Mouse (Mus musculus) bone marrow macrophage, adult 2 months (primary cell): ENCODE results near the gene Aldh16a1. TPM values are rescaled to one million over a fixed set of nuclear protein-coding genes. Genes with fewer than 3 reads are reported as not detected.
"Not testable (repeated sequence)": the region's sequence is repeated elsewhere in the genome, so short reads cannot be mapped to it uniquely, and the experiment has no call there.

Experiments used
- H3K27ac ChIP-seq: 2 replicates; pipeline ENCODE4 v1.5.1; 2012; ENCODE audit warnings: low read depth, low read length; ENCODE audit not compliant: insufficient read depth
- H3K4me1 ChIP-seq: 2 replicates; pipeline ENCODE4 v1.6.1; 2012; ENCODE audit warnings: low read length; ENCODE audit not compliant: control insufficient read depth, insufficient read depth
- H3K4me3 ChIP-seq: 2 replicates; pipeline ENCODE4 v1.5.1; 2012; ENCODE audit warnings: mild to moderate bottlenecking, low read length, moderate library complexity; ENCODE audit not compliant: insufficient read depth
- CTCF ChIP-seq: IDR thresholded peaks from 2 replicates; pipeline ENCODE4 v1.5.1; 2012; ENCODE audit warnings: low read depth, mild to moderate bottlenecking, low read length, moderate library complexity
- POLR2A ChIP-seq: IDR thresholded peaks from 2 replicates; pipeline ENCODE4 v1.6.1; 2012; ENCODE audit warnings: mild to moderate bottlenecking, low read depth, low read length, borderline replicate concordance
- polyA plus RNA-seq: library from polyadenylated mRNA; stranded (reverse); fragments of >200 nt; gene quantifications from 2 replicates; pipeline ENCODE4 v1.2.4, GENCODE M21; 2012; ENCODE audit not compliant: missing spikeins, insufficient read depth, insufficient read length

Aldh16a1 gene
- polyA plus RNA-seq, 1 experiment, result 89.0 TPM

DNA sequence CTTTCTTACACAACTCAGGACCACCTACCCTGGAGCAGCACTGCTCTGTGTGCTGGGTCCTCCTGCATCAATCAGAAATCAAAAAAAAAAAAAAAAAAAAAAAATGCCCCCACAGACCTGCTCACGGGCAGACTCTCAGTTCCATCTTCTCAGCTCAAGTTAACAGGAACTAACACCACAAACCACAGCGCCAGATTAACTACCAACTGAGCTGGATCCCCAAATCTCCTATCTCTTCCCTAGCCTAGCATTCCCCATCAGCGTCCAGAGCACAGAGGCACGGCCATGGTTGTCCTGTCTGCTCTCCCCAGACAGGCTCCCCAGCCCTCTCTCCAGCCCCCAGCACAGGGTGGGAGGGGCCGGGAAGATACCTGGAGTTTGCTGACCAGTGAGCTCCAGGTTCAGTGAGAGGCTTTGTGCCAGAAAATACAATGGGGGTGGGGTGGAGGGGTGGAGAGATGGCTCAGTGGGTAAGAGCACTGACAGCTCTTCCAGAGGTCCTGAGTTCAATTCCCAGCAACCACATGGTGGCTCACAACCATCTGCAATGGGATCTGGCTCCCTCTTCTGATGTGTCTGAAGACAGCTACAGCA is 47.2 kb downstream of the Aldh16a1 start:
- H3K4me1 ChIP-seq, result peaks cover 12% of the 10 kb centered on the region
- no peak overlapping the region for H3K4me3 ChIP-seq
- no peak for TF ChIP-seq CTCF
- TF ChIP-seq POLR2A, result no peak
- no peak overlapping the region for H3K27ac ChIP-seq

DNA sequence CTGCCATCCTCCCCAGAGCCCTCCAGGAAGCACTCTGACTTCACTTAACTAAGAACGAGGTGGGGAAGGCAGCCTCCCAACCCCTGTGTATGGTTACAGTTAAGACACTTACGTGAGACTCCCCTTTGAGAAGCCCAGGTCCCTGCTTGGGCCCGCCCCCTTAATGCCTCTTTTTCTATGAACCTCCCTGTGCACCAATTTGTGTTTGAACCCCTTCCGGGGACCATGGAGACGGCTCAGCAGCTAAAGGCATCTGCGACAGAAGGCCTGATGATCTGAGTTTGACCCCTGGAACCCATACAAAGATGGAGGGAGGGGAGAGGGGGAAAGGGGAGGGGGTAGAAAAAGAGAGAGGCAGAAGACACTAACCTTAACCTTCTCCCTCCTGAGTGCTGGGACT is 47.9 kb downstream of the Aldh16a1 start:
- no peak overlapping the region for H3K4me3 ChIP-seq
- TF ChIP-seq CTCF (no peak), POLR2A (no peak)
- H3K4me1 ChIP-seq, result peaks cover 12% of the 10 kb centered on the region
- no peak overlapping the region for H3K27ac ChIP-seq

DNA sequence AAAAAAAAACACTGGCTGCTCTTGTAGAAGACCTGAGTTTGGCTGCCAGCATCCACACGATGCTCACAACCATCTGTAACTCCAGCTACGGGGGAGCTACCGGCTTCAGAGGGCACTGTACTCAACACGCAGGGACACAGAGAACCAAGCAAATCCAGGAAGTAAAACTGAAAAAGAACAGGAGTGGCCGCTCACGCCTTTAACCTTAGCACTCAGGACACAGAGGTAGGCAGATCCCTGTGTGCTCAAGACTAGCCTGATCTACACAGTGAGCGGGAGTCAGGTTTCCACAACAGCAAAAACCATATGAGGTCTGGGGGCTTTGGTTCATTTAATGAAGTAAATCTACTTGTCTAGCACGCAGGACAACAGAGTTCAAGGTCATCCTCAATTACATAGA is 48.9 kb downstream of the Aldh16a1 start:
- TF ChIP-seq CTCF, result no peak
- no peak for TF ChIP-seq POLR2A
- peaks cover 12% of the 10 kb centered on the region for H3K4me1 ChIP-seq
- no peak overlapping the region for H3K27ac ChIP-seq
- H3K4me3 ChIP-seq, result no peak overlapping the region

DNA sequence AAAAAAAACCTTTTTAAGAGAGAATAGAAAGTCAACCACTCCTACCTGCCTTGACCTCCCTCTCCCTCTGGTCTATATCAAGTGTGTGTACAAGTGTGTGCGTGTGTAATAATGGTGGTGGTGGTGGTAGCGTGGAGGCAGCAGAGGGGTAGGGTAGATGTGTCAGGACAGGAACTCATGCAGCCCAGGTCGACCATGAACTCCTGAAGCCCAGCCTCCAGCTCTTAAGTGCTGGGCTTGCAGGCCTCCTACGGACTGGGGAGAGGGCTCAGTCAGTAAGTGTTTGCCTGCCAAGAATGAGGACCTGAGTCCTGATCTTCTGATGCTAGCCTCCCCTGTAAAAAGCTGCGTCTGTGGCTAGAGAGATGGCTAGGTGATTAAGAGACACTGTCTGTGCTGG is 49.4 kb downstream of the Aldh16a1 start:
- Histone ChIP-seq H3K4me3 (no peak overlapping the region), H3K27ac (no peak overlapping the region), H3K4me1 (peaks cover 12% of the 10 kb centered on the region)
- no peak for TF ChIP-seq POLR2A
- TF ChIP-seq CTCF, result no peak

DNA sequence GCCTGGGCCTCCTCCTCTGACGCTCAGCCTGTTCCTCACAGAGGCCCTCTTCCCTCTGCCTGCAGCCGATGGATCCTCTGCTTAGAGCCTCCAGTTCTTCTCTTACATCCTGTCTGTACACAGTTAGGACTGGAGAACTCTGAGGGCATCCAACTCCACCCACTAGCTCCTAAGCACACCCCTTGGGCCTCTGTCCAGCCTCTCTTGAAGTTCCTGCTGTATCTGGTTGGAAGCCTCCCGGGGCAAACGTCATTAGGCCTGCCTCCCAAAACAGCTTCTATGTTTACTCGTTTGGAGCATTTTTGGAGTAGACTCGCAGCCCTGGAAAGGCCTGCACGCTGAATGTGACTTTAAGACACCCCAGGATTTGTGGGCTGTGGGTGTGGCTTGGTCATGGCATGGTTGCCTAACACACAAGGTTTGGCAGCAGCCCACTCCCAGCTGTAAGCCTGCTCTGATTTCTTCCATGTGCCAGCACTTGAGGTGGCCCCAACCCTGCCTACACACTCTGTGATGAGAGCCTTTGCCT is 50.7 kb downstream of the Aldh16a1 start, which contains the start of gene Fcgrt:
Gene Fcgrt, minus strand, starts transcription at position 200 of the 529 bp plus-strand sequence.
- TF ChIP-seq CTCF (no peak), POLR2A (no peak)
- H3K4me3 ChIP-seq, result peak within 1 kb of the TSS; percentile 53
- H3K27ac ChIP-seq, result peak within 1 kb of the TSS; percentile 63
- H3K4me1 ChIP-seq, result peaks cover 12% of the 10 kb centered on the region

DNA sequence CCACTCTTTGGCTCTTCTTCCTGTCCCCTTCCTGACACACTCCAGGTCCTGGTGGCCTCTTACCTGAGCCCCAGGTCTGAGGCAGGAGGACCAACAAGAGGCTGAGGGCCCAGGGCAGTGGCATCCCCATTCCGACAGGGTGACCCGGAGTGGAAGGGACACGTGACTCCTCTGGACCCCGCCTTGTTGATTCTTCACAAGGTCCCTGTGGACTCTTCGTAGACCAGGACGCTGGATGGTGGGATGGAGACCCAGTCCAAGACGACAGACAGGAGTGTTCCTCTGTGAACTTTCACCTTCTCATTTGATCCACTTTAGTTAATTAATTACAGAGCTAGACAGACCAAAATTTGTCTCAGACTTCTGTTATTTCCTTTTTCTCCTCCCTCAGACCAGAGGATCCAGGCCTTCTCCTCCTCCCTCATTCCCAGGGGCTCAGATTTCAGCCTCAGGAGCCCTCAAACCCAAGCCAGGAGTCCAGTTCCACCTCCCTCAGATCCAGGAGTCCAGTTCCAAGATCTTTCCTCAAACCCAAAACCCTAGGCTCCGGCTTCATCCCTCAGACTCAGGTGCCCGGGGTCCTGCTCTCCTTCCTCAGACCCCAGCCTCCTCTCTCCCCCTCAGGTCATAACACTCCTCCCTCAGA is 51.3 kb downstream of the Aldh16a1 start:
- Histone ChIP-seq H3K27ac (peak overlapping the region; percentile 63), H3K4me3 (peak overlapping the region; percentile 53)

DNA sequence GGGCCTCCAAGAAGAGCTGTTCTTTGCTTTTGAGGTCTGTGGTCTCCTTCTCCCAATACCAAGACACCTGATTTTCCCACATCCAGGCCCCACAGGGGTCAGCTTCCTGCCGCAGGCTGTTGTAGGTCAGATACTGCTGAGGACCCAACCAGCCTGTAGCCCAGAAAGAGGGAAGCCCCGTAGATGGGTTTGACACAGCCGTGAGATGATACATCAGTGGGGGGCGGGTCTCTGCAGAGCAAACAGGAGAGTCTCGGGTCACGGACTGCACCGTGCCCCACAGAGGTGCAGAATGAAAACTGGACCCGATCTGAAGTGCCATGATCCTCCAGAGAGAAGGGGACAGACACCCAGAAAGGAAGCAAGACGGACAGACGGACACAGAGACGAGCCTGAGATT is 51.9 kb downstream of the Aldh16a1 start:
- H3K27ac ChIP-seq, result no peak overlapping the region
- peaks cover 23% of the 10 kb centered on the region for H3K4me1 ChIP-seq
- TF ChIP-seq CTCF (no peak), POLR2A (no peak)
- H3K4me3 ChIP-seq, result no peak overlapping the region

More for the DNA sequence above, 51.3 kb downstream of the Aldh16a1 start:
- TF ChIP-seq CTCF, result no peak
- TF ChIP-seq POLR2A, result no peak
- H3K4me1 ChIP-seq, result peaks cover 18% of the 10 kb centered on the region

DNA sequence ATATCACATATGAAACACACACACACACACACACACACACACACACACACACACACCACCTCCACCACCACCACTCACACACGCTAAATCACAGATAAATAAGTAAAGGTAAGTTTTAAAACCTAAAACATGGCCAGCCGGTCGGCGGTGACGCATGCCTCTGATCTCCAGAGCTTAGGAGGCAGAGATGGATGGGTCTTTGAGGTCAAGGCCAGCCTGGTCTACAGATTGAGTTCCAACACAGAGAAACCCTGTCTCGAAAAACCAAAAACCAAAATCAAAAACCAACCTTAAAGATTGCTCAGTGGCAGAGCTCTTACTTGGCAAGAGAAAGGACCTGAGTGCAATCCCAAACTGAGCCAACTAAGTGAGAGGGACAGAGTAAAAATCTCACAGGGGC is 54.3 kb downstream of the Aldh16a1 start:
- Histone ChIP-seq H3K4me1 (peaks cover 44% of the 10 kb centered on the region), H3K4me3 (no peak overlapping the region), H3K27ac (no peak overlapping the region)
- TF ChIP-seq CTCF, result no peak
- TF ChIP-seq POLR2A, result no peak

DNA sequence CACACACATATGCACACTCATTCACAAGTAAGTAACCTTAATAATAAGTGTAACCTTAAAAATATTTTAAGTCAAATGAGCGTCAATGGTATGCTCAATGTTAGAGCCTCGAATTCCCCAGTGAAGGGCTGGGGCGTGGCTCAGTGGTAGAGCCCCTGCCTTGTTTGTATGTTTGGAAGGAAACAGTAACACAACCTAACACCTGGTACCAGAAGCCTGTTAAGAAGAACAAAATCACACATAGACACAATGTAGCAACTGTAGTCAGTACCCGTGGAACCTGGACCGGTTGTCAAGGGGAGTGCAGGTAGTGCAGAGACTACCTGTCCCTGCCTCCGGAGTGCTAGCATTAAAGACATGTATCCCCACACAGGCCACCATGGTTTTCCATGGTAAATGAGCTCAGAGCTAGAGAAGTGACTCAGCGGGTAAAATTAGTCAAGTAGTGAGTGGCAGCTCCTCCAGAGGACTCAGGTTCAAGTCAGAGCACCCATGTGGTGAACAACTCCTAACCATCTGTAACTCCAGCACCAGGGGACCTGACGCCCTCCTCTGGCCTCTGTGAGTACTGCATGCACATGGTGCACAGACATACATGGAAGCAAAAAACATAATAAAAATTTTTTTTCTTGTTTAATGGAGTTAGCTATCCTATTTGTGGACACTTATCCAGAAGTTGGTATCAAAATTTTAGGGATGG is 55.7 kb downstream of the Aldh16a1 start:
- Histone ChIP-seq H3K4me1 (peaks cover 48% of the 10 kb centered on the region), H3K27ac (no peak overlapping the region; the same call in 1 of the 2 replicates), H3K4me3 (no peak overlapping the region)
- TF ChIP-seq CTCF, result peak; percentile 52
- TF ChIP-seq POLR2A, result no peak

DNA sequence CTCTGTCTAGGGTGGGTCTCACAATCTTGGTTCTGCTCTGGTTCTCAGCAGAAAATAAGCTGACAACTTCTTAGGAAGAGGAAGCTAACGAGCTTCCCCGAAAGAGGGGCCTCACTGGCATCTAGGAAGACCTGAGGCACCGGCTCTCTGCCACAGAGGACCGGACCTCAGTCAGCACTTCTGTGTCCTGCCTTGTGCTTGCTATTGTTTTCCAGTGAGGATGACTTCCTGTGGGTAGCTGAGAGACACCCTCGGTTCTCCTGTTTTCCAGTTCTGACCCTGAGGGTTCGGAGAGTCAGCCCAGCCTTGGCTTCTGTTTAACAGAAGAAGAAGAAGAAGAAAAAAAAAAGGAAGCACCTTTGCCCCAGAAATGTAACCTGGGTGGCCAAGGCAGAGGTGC is 56.9 kb downstream of the Aldh16a1 start:
- Histone ChIP-seq H3K4me1 (peaks cover 43% of the 10 kb centered on the region), H3K4me3 (no peak overlapping the region), H3K27ac (peak overlapping the region; percentile 92)
- TF ChIP-seq CTCF (no peak), POLR2A (no peak)

DNA sequence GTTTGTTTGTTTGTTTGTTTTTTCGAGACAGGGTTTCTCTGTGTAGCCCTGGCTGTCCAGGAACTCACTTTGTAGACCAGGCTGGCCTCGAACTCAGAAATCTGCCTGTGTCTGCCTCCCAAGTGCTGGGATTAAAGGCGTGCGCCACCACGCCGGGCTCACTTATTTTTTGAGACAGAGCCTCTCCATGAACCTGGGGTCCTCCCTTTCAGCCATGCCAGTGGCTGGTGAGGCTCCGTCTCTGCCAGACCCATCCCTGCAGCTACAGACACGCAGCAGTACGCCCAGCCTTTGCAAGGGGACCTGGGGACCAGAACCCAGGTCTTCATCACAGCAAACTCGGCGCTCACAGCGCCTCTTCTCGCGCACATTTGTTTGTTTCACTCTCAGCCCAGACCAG is 58.4 kb downstream of the Aldh16a1 start:
- H3K4me1 ChIP-seq, result peaks cover 42% of the 10 kb centered on the region
- not testable (repeated sequence) for H3K4me3 ChIP-seq
- peak overlapping the region; percentile 72; the same call in 1 of the 2 replicates for H3K27ac ChIP-seq
